Mouse (Mus musculus) stomach, embryonic 14.5 days (tissue): ENCODE measurements around the gene Prmt8. TPM values are rescaled to one million over a fixed set of nuclear protein-coding genes. Genes with fewer than 3 reads are reported as not detected.

Experiments
- microRNA-seq: library from miRNA; unstranded; fragments of <30 nt; microRNA quantifications from one replicate; pipeline ENCODE4, GENCODE M21; 2016
- polyA plus RNA-seq: library from polyadenylated mRNA; unstranded; fragments of >200 nt; fragmentation: Nextera tagmentation; extraction: Ambion mirVana; gene quantifications from 2 replicates; pipeline ENCODE4 v1.2.1, GENCODE M21; 2014

Gene Prmt8
- polyA plus RNA-seq, 1 experiment from 2014 or later: 0.13 TPM

Small RNA genes lying within 50 kb of the gene (microRNA-seq; reads per million reads assigned to microRNA genes)
- not detected for gene Mir7233

Other genes starting within 250 kb of the Prmt8 start
- 2.1 TPM in 2 replicates for gene Cracr2a, start 208.1 kb downstream of the Prmt8 start, polyA plus RNA-seq
- gene Tspan11, start 118.1 kb upstream of the Prmt8 start, polyA plus RNA-seq: 3.1 and 3.3 TPM in 2 replicates